In genomic region chr4:134292067-134292466, GRCm38 (mm10) we compare ENCODE assay signal across 9 mouse cellular contexts. TPM values are rescaled to one million over a fixed set of nuclear protein-coding genes. Genes with fewer than 3 reads are reported as not detected.
DNase-seq lines count a peak whose midpoint lies in the region; ATAC-seq lines count a peak whose summit lies in the region.
"Had no signal": no experiment of that assay in that cellular context is flagged by ENCODE, and none has a peak within 500 bp of the region (broad histone marks: within the 10 kb centered on the region; RNA-seq: fewer than 3 reads in every experiment).

No protein-coding gene starts in this region.

- H3K27ac ChIP-seq in hindbrain, embryonic 10.5 days, result no peak overlapping the region
- H3K27ac ChIP-seq in hindbrain, embryonic 13.5 days, result no peak overlapping the region

- ATAC-seq in hindbrain, embryonic 13.5 days (ENCODE audit: low FRiP score), result no peak
- ATAC-seq in megakaryocyte-erythroid progenitor cell, adult 5-6 weeks (replicated peaks; ENCODE audit: low FRiP score, low TSS enrichment, poor library complexity, severe bottlenecking), result 0 out of 2 replicates have a peak, but pooled peaks have one; percentile 39

- no peaks in the 10 kb centered on the region for H3K36me3 ChIP-seq in hindbrain, embryonic 10.5 days
- H3K36me3 ChIP-seq in hindbrain, embryonic 13.5 days, result no peaks in the 10 kb centered on the region

- DNase-seq in hindbrain, embryonic 10.5 days (ENCODE audit: low spot score), result peak; percentile 84
- DNase-seq in NIH3T3 (ENCODE audit: low read depth), result peak; percentile 86
- peak; percentile 86 to 90 for DNase-seq in cerebellum, postnatal 14 days
- peak; percentile 65 for DNase-seq in heart, adult 8-10 months (ENCODE audit: low spot score)
- peak; percentile 19 for DNase-seq in layer of hippocampus, adult 9-11 months
- peak; percentile 77 to 93 for DNase-seq in spleen, postnatal 4 days (ENCODE audit: low spot score in 2 of 2)

- no peaks in the 10 kb centered on the region for H3K9me3 ChIP-seq in hindbrain, embryonic 10.5 days
- 0 out of 2 replicates have a peak, but pooled peaks cover 3% of the 10 kb centered on the region for H3K9me3 ChIP-seq in hindbrain, embryonic 13.5 days

- H3K4me3 ChIP-seq in hindbrain, embryonic 10.5 days, result no peak overlapping the region
- H3K4me3 ChIP-seq in hindbrain, embryonic 13.5 days, result no peak overlapping the region
- H3K4me3 ChIP-seq: megakaryocyte, embryonic 14.5 days had no signal

- H3K4me1 ChIP-seq in hindbrain, embryonic 10.5 days (replicated peaks), result peaks cover 16% of the 10 kb centered on the region
- peaks cover 13% of the 10 kb centered on the region for H3K4me1 ChIP-seq in hindbrain, embryonic 13.5 days (replicated peaks)

- no peak overlapping the region for H3K9ac ChIP-seq in hindbrain, embryonic 13.5 days

- peaks cover 17% of the 10 kb centered on the region for H3K27me3 ChIP-seq in hindbrain, embryonic 10.5 days (ENCODE audit: insufficient read depth, poor library complexity, severe bottlenecking)
- peaks cover 18% of the 10 kb centered on the region; the same call in 1 of the 2 replicates for H3K27me3 ChIP-seq in hindbrain, embryonic 13.5 days

- WGBS in hindbrain, embryonic 10.5 days, result 24% methylated on average over 7 of the region's 7 CpGs
- WGBS in hindbrain, embryonic 13.5 days, result 24% methylated on average over 7 of the region's 7 CpGs

- no peak overlapping the region for H3K4me2 ChIP-seq in hindbrain, embryonic 13.5 days

RNA-seq across cellular contexts. Expression of gene Pdik1l, which starts 4.4 kb away (rescaled TPM):
- polyA plus RNA-seq in hindbrain, embryonic 10.5 days (2016; fragmentation: Nextera tagmentation; extraction: Ambion mirVana), result 18.1 and 18.8 TPM in 2 replicates
- polyA plus RNA-seq in hindbrain, embryonic 13.5 days (2015; fragmentation: Nextera tagmentation; extraction: Ambion mirVana), result 35.0 and 37.3 TPM in 2 replicates
- total RNA-seq in heart, adult 8-10 months (2022), result 1 to 10 TPM; 6.2 to 7.6 (median 6.7) TPM
- 12.1 and 25.9 TPM in 2 replicates for total RNA-seq in megakaryocyte-erythroid progenitor cell, adult 5-6 weeks (2014; fragmentation: Nextera tagmentation)
- 26.8 and 33.9 TPM in 2 replicates for total RNA-seq in megakaryocyte-erythroid progenitor cell, adult 5-6 weeks (2017)

RNA-seq across cellular contexts. Expression of gene Trim63, which starts 22.9 kb away (rescaled TPM):
- 0.51 and 0.56 TPM in 2 replicates for polyA plus RNA-seq in hindbrain, embryonic 10.5 days (2016; fragmentation: Nextera tagmentation; extraction: Ambion mirVana)
- polyA plus RNA-seq in hindbrain, embryonic 13.5 days (2015; fragmentation: Nextera tagmentation; extraction: Ambion mirVana), result 0.38 and 0.51 TPM in 2 replicates
- total RNA-seq in heart, adult 8-10 months (2022), result 100 to 1,000 TPM; 164 to 261 (median 195) TPM
- not detected in 2 replicates for total RNA-seq in megakaryocyte-erythroid progenitor cell, adult 5-6 weeks (2014; fragmentation: Nextera tagmentation)
- total RNA-seq in megakaryocyte-erythroid progenitor cell, adult 5-6 weeks (2017), result not detected in 2 replicates

RNA-seq across cellular contexts. Expression of gene Grrp1, which starts 38.2 kb away (rescaled TPM):
- 6.2 and 6.8 TPM in 2 replicates for polyA plus RNA-seq in hindbrain, embryonic 10.5 days (2016; fragmentation: Nextera tagmentation; extraction: Ambion mirVana)
- polyA plus RNA-seq in hindbrain, embryonic 13.5 days (2015; fragmentation: Nextera tagmentation; extraction: Ambion mirVana), result 9.3 and 14.2 TPM in 2 replicates
- 1 to 10 TPM; 6.1 to 8.0 (median 7.3) TPM for total RNA-seq in heart, adult 8-10 months (2022)
- total RNA-seq in megakaryocyte-erythroid progenitor cell, adult 5-6 weeks (2014; fragmentation: Nextera tagmentation), result not detected in 2 replicates
- 0.52 TPM in 1 of 2 replicates, not detected in the other for total RNA-seq in megakaryocyte-erythroid progenitor cell, adult 5-6 weeks (2017)

RNA-seq across cellular contexts. Expression of gene Gm30191, which starts 45.3 kb away (rescaled TPM):
- polyA plus RNA-seq in hindbrain, embryonic 10.5 days (2016; fragmentation: Nextera tagmentation; extraction: Ambion mirVana), result not detected in 2 replicates
- 0.54 and 0.74 TPM in 2 replicates for polyA plus RNA-seq in hindbrain, embryonic 13.5 days (2015; fragmentation: Nextera tagmentation; extraction: Ambion mirVana)
- total RNA-seq in heart, adult 8-10 months (2022), result not detected
- not detected in 2 replicates for total RNA-seq in megakaryocyte-erythroid progenitor cell, adult 5-6 weeks (2014; fragmentation: Nextera tagmentation)
- total RNA-seq in megakaryocyte-erythroid progenitor cell, adult 5-6 weeks (2017), result not detected in 2 replicates

RNA-seq across cellular contexts. Expression of gene Zfp593, which starts 46.7 kb away (rescaled TPM):
- polyA plus RNA-seq in hindbrain, embryonic 10.5 days (2016; fragmentation: Nextera tagmentation; extraction: Ambion mirVana), result 20.6 and 21.6 TPM in 2 replicates
- polyA plus RNA-seq in hindbrain, embryonic 13.5 days (2015; fragmentation: Nextera tagmentation; extraction: Ambion mirVana), result 15.5 and 15.7 TPM in 2 replicates
- total RNA-seq in heart, adult 8-10 months (2022), result 1 to 10 TPM; 3.8 to 4.3 (median 4.0) TPM
- total RNA-seq in megakaryocyte-erythroid progenitor cell, adult 5-6 weeks (2014; fragmentation: Nextera tagmentation), result 18.2 and 20.3 TPM in 2 replicates
- 14.9 and 15.2 TPM in 2 replicates for total RNA-seq in megakaryocyte-erythroid progenitor cell, adult 5-6 weeks (2017)

Comparison
In these comparisons a context has a peak if more than half of its experiments do, and no peak if none do; other contexts are left out.
1. DNase-seq: peak in every context shown above with its lines; median percentile 88 in cerebellum, postnatal 14 days; 86 in NIH3T3; 85 in spleen, postnatal 4 days; 84 in hindbrain, embryonic 10.5 days; 65 in heart, adult 8-10 months; 19 in layer of hippocampus, adult 9-11 months.
2. RNA of gene Trim63, which starts 22.9 kb away (total RNA-seq): 164 to 261 TPM in heart, adult 8-10 months; not detected in megakaryocyte-erythroid progenitor cell, adult 5-6 weeks; every median in the first group is over 100 times any median in the second.
3. RNA of gene Grrp1, which starts 38.2 kb away (total RNA-seq): 6.1 to 8.0 TPM in heart, adult 8-10 months; 0.52 TPM in megakaryocyte-erythroid progenitor cell, adult 5-6 weeks; every median in the first group is over 4 times any median in the second.